In the genomic region with DNA sequence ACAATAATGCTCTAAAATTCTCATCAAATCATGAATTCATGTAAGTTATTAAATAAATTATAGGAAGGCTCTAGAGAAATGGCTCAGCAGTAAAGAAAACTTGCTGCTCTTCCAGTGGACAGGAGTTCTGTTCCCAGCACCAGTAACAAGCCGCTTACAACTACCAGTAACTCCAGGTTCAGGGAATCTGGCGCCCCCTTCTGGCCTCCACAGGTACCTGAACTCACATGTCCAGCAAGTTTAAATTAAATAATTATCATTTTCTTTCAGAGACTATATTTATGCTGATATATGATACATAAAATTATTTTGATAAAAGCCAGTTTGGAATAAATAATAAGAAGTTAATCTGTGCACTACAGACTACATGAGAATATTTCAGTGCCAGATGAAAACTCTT, we compare ENCODE assay signal across 13 mouse cellular contexts. TPM values are rescaled to one million over a fixed set of nuclear protein-coding genes. Genes with fewer than 3 reads are reported as not detected.
DNase-seq lines count a peak whose midpoint lies in the region; TF ChIP-seq lines count a peak whose summit lies in the region.
"Had no signal": no experiment of that assay in that cellular context is flagged by ENCODE, and none has a peak within 500 bp of the region (broad histone marks: within the 10 kb centered on the region; RNA-seq: fewer than 3 reads in every experiment).

No protein-coding gene starts in this region.

- intact Hi-C loops in left cerebral cortex, adult 2 months (cut with DNase I): no loop called here
- intact Hi-C loops in left cerebral cortex, postnatal 10 days (cut with DNase I): no loop called here

- TF ChIP-seq CTCF in left cerebral cortex, adult 2 months (IDR thresholded peaks at IDR 0.05): peak; percentile 16
- TF ChIP-seq CTCF in bone marrow macrophage, adult 2 months (IDR thresholded peaks at IDR 0.05; ENCODE audit: low read depth, low read length): peak; percentile 21; the same call in 1 of the 2 replicates

- TF ChIP-seq POLR2A in bone marrow macrophage, adult 2 months (IDR thresholded peaks at IDR 0.05; ENCODE audit: borderline replicate concordance, low read depth, low read length): no peak

- no peak overlapping the region for H3K4me3 ChIP-seq in left cerebral cortex, adult 2 months
- no peak overlapping the region for H3K4me3 ChIP-seq in bone marrow macrophage, adult 2 months (ENCODE audit: insufficient read depth, low read length)
- H3K4me3 ChIP-seq: embryonic facial prominence, embryonic 15.5 days; forebrain, embryonic 15.5 days had no signal

- no peaks in the 10 kb centered on the region for H3K4me1 ChIP-seq in bone marrow macrophage, adult 2 months (ENCODE audit: control insufficient read depth, insufficient read depth, low read length)
- H3K4me1 ChIP-seq: embryonic facial prominence, embryonic 15.5 days; forebrain, embryonic 15.5 days had no signal

- no peak for DNase-seq in left cerebral cortex, adult 2 months (ENCODE audit: extremely low spot score in 1 of 2, low spot score in 2 of 2)
- DNase-seq in left cerebral cortex, postnatal 10 days (ENCODE audit: extremely low spot score in 1 of 2, low spot score in 2 of 2): no peak
- peak; percentile 9 to 10 for DNase-seq in thymus, postnatal 36 days
- no peak for DNase-seq in thymus, postnatal 0 days (ENCODE audit: low spot score)
- no peak for DNase-seq in right cerebral cortex, postnatal 10 days (ENCODE audit: low spot score in 2 of 2)
- no peak for DNase-seq in right cerebral cortex, adult 2 months (ENCODE audit: low spot score in 2 of 2)
- DNase-seq: cerebellum, postnatal 25 days; gastrocnemius, postnatal 25 days; kidney, adult 11 months had no signal

- no peak overlapping the region for H3K27ac ChIP-seq in left cerebral cortex, adult 2 months
- H3K27ac ChIP-seq in bone marrow macrophage, adult 2 months (ENCODE audit: insufficient read depth, low read depth, low read length): no peak overlapping the region
- H3K27ac ChIP-seq: embryonic facial prominence, embryonic 15.5 days; forebrain, embryonic 15.5 days; stomach, postnatal 0 days had no signal

RNA-seq across cellular contexts. Expression of gene Myct1, which starts 20.2 kb away (rescaled TPM):
- under 1 TPM; 0.12 to 0.38 TPM for total RNA-seq in left cerebral cortex, adult 2 months (2021)
- total RNA-seq in left cerebral cortex, postnatal 10 days (2021): under 1 TPM; 0.64 to 0.99 TPM
- 1.3 and 1.5 TPM in 2 replicates for polyA plus RNA-seq in thymus, postnatal 0 days (2015; fragmentation: Nextera tagmentation; extraction: Ambion mirVana)
- polyA plus RNA-seq in bone marrow macrophage, adult 2 months (2012; ENCODE audit: insufficient read depth, insufficient read length, missing spikeins): not detected in 2 replicates

RNA-seq across cellular contexts. Expression of gene Syne1, which starts 22.0 kb away (rescaled TPM):
- total RNA-seq in left cerebral cortex, adult 2 months (2021): 100 to 1,000 TPM; 430 to 445 TPM
- 100 to 1,000 TPM; 142 to 150 TPM for total RNA-seq in left cerebral cortex, postnatal 10 days (2021)
- polyA plus RNA-seq in thymus, postnatal 0 days (2015; fragmentation: Nextera tagmentation; extraction: Ambion mirVana): 8.3 and 11.5 TPM in 2 replicates
- polyA plus RNA-seq in bone marrow macrophage, adult 2 months (2012; ENCODE audit: insufficient read depth, insufficient read length, missing spikeins): 12.8 and 17.5 TPM in 2 replicates

Comparison
In these comparisons a context has a peak if more than half of its experiments do, and no peak if none do; other contexts are left out.
1. DNase-seq: peak in thymus, postnatal 36 days (2 of 2); none in left cerebral cortex, adult 2 months (0 of 2), left cerebral cortex, postnatal 10 days (0 of 2), thymus, postnatal 0 days (single experiment), right cerebral cortex, postnatal 10 days (0 of 2) and right cerebral cortex, adult 2 months (0 of 2).